Mouse (Mus musculus) embryonic facial prominence, embryonic 10.5 days (tissue): ENCODE results near the gene Gm45808. TPM values are rescaled to one million over a fixed set of nuclear protein-coding genes. Genes with fewer than 3 reads are reported as not detected.

Experiments
- DNase-seq: peaks from one replicate; pipeline ENCODE4 v3.0.0-alpha.2; 2017; ENCODE audit warnings: low spot score
- H3K27ac ChIP-seq: fragments of 300-500 bp; sonication (generic); replicated peaks from 2 replicates; pipeline ENCODE4 v1.5.1; 2016; ENCODE audit warnings: mild to moderate bottlenecking
- H3K27me3 ChIP-seq: fragments of 300-500 bp; sonication (generic); replicated peaks from 2 replicates; pipeline ENCODE4 v1.6.1; 2016; ENCODE audit warnings: low read depth, mild to moderate bottlenecking; ENCODE audit not compliant: poor library complexity, severe bottlenecking
- H3K36me3 ChIP-seq: fragments of 300-500 bp; sonication (generic); replicated peaks from 2 replicates; pipeline ENCODE4 v1.6.1; 2016; ENCODE audit warnings: mild to moderate bottlenecking, moderate library complexity
- H3K4me1 ChIP-seq: fragments of 300-500 bp; sonication (generic); 2 replicates; pipeline ENCODE4 v1.6.1; 2016
- H3K4me3 ChIP-seq: fragments of 300-500 bp; sonication (generic); 2 replicates; pipeline ENCODE4 v1.5.1; 2016; ENCODE audit warnings: mild to moderate bottlenecking, moderate library complexity
- H3K9me3 ChIP-seq: fragments of 300-500 bp; sonication (generic); 2 replicates; pipeline ENCODE4 v1.6.1; 2016; ENCODE audit warnings: mild to moderate bottlenecking
- WGBS: fragments of 180-500 bp; shearing (Covaris S2); methylation state at CpG from one replicate; pipeline ENCODE4 v1.1.7; 2016; 5-methylcytosine and 5-hydroxymethylcytosine counted together
- polyA plus RNA-seq: library from polyadenylated mRNA; unstranded; fragments of >200 nt; fragmentation: Nextera tagmentation; extraction: Ambion mirVana; gene quantifications from 2 replicates; pipeline ENCODE4 v1.2.1, GENCODE M21; 2016

The Gm45808 gene
- polyA plus RNA-seq, 1 experiment from 2014 or later = not detected

DNA sequence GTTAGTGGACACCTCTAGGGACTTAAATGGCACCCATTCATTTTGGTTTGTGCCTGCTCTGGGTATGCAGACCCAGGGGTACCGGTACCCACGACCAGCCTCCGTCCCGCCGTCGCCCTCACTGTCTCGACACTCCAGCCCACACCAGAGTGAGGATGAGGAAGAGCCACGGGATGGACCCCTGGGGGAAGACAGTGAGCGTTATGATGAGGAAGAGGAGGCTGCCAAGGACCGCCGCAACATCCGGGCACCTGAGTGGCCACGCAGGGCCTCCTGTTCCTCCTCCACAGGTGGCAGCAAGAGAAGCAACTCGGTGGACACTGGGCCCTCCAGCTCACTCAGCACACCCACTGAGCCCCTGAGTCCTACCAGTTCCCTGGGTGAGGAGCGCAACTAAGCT is 31.6 kb downstream of the Gm45808 start:
- 87% methylated on average over 15 of the region's 15 CpGs for WGBS
- Histone ChIP-seq H3K27me3 (no peaks in the 10 kb centered on the region), H3K4me1 (peaks cover 23% of the 10 kb centered on the region), H3K4me3 (no peak overlapping the region), H3K36me3 (peaks cover 81% of the 10 kb centered on the region), H3K27ac (no peak overlapping the region; the same call in 1 of the 2 replicates), H3K9me3 (no peaks in the 10 kb centered on the region)
- DNase-seq = no peak

DNA sequence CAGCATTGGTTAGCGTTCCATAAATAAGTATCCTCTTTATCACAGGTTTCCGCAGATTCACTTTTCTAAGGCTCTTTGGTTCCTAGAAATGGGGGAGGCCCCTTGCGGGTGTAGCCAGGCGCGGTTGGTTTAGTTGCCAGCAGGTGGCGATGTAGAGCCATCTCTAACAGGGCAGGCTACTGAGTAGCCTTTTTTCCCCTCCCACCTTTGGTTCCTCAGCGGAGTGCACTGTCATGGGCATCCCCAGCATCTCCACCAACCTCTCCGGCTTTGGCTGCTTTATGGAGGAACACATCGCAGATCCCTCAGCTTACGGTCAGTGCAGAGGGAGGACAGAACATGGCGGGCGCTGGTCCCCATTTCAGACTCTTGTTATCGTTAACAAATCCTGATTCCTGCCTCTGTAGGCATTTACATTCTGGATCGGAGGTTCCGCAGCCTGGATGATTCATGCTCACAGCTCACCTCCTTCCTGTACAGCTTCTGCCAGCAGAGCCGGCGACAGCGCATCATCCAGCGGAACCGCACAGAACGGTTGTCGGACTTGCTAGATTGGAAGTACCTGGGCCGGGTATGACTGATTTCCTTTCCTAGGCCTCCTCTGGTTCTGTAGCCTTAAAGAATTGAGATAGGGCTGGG is 35.1 kb downstream of the Gm45808 start:
- Histone ChIP-seq H3K4me1 (peaks cover 9% of the 10 kb centered on the region), H3K36me3 (peaks cover 77% of the 10 kb centered on the region), H3K4me3 (no peak overlapping the region), H3K9me3 (no peaks in the 10 kb centered on the region), H3K27ac (no peak overlapping the region), H3K27me3 (no peaks in the 10 kb centered on the region)
- WGBS = 52% methylated on average over 23 of the region's 23 CpGs
- DNase-seq = peak; percentile 84

- no peak for DNase-seq
- 86% methylated on average over 1 of the region's 1 CpGs for WGBS
- peaks cover 9% of the 10 kb centered on the region for H3K4me1 ChIP-seq
- no peaks in the 10 kb centered on the region for H3K27me3 ChIP-seq
- H3K36me3 ChIP-seq = peaks cover 74% of the 10 kb centered on the region
- H3K4me3 ChIP-seq = no peak overlapping the region
- no peaks in the 10 kb centered on the region for H3K9me3 ChIP-seq
- H3K27ac ChIP-seq = no peak overlapping the region
These were observed 36.6 kb downstream of the Gm45808 start for GRCm38 (mm10) chr7:45449974-45450373.

DNA sequence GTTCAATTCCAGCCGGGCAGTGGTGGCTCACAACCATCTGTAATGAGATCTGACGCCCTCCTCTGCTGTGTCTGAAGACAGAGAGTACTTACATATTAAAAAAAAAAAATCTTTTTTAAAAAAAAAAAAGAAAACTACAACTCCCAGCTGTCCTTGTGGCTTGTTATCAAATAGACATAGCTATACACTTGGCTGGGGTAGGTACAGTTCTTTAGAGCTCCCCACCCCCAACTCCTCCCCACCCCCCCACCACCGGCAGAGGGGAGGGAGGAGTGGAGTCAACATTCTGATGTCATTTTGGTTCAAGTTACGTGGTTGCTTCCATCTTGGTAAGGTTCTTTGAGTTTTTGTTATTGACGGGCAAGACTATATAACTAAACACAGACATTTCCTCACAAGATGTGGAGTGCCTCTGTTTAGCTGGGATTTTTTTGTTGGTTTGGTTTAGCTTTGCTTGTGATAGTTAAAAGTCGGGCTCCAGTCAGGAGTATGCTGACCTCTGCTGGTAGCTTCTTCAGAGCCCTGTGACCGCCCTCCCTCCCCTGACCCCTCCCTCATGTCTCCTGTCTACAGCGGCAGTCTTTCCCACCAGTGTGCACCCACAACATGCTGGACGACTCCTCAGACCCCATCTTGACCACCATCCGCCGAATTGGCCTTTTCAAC is 39.2 kb downstream of the Gm45808 start:
- peaks cover 75% of the 10 kb centered on the region for H3K36me3 ChIP-seq
- DNase-seq = peak; percentile 58

DNA sequence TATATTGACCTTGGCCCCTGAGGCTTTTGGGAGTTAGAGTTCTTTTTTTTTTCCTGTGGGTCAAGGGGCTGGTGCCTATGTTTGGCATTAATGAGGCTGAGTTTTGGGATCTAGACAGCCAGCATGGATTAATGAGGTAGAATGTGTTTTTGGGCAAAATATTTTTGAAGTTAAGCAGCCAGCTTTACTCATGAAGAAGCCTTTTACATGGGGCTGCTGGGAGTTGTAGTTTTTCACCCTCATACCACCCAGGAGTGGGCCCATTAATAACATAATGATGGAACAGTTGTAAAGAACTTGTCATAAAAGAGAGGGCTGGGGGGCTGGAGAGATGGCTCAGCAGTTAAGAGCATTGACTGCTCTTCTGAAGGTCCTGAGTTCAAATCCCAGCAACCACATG is 40.0 kb downstream of the Gm45808 start:
- no peak for DNase-seq
- peaks cover 70% of the 10 kb centered on the region for H3K36me3 ChIP-seq
- no peaks in the 10 kb centered on the region for H3K9me3 ChIP-seq
- H3K27ac ChIP-seq = no peak overlapping the region
- no peaks in the 10 kb centered on the region for H3K27me3 ChIP-seq
- H3K4me3 ChIP-seq = no peak overlapping the region
- H3K4me1 ChIP-seq = peaks cover 9% of the 10 kb centered on the region

More for the DNA sequence above, 39.2 kb downstream of the Gm45808 start:
- no peak overlapping the region for H3K27ac ChIP-seq
- 31% methylated on average over 11 of the region's 11 CpGs for WGBS
- H3K9me3 ChIP-seq = no peaks in the 10 kb centered on the region
- peak overlapping the region; percentile 19; the same call in 1 of the 2 replicates for H3K4me3 ChIP-seq
- no peaks in the 10 kb centered on the region for H3K27me3 ChIP-seq
- H3K4me1 ChIP-seq = peaks cover 9% of the 10 kb centered on the region

DNA sequence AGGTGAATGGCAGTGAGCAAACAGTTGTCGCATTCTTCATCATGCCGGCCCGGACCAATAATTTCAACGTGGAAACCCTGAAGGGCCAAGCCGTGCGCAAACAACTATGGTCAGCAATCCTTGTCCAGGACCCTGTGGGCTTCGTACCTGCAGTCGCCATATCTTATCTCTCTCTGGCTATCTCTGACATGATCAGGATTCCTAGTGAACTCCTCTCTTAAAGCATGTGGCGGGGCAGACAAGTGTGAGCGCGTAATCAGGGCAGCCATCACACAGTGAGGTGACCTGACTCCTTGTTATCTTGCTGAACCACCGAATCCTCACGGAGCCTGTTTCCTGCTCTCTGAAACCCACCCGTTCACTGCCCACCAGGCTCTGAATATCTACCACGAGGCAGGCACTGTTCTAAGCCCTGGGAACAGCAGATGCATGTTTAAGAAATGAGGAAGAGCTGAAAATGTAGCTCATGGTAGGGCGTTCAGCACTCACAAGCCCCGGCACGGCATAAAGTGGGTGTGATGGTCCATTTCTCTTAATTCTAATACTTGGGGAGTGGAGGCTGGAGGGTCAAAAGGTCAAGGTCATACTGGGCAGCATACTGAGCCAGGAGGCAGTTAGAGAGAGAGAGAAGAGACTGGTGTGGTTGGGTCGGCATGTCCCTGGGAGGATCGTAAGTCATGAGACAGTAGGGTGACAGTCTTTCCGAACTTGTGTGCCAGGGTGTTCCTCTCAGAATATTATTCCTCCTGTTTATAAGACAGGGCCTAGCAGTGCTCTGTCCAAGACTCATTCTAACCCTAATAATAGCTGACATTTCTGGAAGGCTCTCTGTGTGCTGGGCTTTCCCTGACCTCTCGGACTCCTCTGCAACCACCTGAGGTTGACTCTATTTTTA is 42.8 kb downstream of the Gm45808 start:
- WGBS = 90% methylated on average over 22 of the region's 22 CpGs
- peaks cover 74% of the 10 kb centered on the region for H3K36me3 ChIP-seq
- H3K9me3 ChIP-seq = no peaks in the 10 kb centered on the region
- H3K27me3 ChIP-seq = no peaks in the 10 kb centered on the region
- no peak for DNase-seq
- H3K27ac ChIP-seq = no peak overlapping the region
- H3K4me1 ChIP-seq = peaks cover 9% of the 10 kb centered on the region
- H3K4me3 ChIP-seq = no peak overlapping the region

DNA sequence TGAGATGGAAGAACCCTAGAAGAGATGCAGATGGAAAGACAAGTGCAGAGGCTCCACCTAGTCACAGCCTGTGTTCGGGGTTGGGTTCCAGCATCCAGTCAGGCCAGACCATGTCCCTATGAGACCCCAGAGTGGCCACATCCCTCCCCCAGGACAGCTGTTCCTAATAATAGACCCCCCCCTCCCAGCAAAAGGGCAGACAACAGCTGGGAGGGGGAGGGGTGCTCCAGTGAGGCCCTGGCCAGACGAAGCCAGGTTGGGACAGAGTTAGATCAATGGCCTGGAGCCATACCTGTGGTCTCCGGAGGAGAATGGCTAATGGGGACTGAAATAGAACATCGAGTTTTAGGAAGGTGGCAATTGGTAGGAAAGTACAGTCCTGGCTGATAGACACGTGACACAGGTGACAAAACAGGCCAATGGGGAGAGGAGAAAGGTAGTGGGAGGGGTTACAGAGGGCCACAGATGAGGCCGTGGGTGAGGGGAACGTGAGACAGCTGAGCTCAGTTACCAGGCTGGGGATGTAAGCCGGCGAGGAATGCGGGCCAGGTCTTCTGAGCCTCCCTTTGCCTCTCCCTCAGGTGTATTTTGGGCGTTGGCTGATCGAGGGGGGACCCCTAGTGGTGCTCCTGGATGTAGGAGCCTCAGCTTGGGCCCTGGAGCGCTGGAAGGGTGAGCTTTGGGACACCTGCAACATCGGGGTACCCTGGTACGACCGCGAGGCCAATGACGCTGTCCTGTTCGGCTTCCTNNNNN is 48.9 kb downstream of the Gm45808 start, which contains the start of gene Ruvbl2:
Gene Ruvbl2 (minus strand): TSS at position 576 of the 756 bp plus-strand sequence.
- H3K27me3 ChIP-seq = no peaks in the 10 kb centered on the region
- H3K27ac ChIP-seq = peak within 1 kb of the TSS; percentile 62
- 19% methylated on average over 19 of the region's 19 CpGs for WGBS
- peaks cover 33% of the 10 kb centered on the region for H3K36me3 ChIP-seq
- DNase-seq = peak; percentile 65
- peak within 1 kb of the TSS; percentile 42 for H3K4me3 ChIP-seq
- H3K4me1 ChIP-seq = peaks cover 45% of the 10 kb centered on the region
- no peaks in the 10 kb centered on the region for H3K9me3 ChIP-seq

DNA sequence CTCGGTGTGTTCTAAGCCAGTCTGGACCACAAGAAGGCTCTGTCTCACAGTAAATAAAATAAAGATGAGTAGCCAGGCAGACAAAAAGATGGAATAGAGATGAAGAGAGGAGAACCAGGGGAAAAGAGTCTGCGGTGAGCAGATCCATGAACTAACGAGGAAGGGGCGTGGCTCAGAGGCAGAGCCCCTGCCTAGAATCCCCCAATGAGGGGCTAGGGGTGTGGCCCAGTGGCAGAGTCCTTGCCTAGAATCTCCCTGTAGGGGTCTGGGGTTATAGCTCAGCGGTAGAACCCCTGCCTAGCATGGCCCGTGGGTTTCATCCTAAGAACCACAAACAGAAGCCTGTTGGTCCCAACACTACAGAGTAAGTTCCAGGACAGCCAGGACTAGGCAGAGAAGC is 49.6 kb downstream of the Gm45808 start:
- 25% methylated on average over 6 of the region's 6 CpGs for WGBS
- H3K4me1 ChIP-seq = peaks cover 49% of the 10 kb centered on the region
- no peaks in the 10 kb centered on the region for H3K9me3 ChIP-seq
- H3K4me3 ChIP-seq = peak overlapping the region; percentile 42
- H3K36me3 ChIP-seq = peaks cover 36% of the 10 kb centered on the region
- peak overlapping the region; percentile 62; the same call in 1 of the 2 replicates for H3K27ac ChIP-seq
- H3K27me3 ChIP-seq = no peaks in the 10 kb centered on the region
- DNase-seq = peak; percentile 53

DNA sequence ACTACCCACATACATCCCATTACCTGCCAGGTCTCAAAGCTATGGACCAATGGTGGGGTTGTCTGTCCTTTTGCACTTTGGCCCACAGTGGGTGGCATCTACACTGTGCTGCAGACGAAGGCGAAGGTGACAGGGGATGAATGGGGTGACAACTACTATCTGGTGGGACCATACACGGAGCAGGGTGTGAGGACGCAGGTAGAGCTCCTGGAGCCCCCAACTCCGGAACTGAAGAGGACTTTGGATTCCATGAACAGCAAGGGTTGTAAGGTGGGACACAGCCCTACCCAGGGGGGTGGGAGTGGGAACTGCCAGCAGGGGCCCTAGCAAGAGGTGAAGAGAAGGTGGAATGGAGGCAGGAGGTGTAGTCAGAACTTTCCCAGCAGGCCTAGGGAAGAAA is 50.2 kb downstream of the Gm45808 start:
- 0 out of 2 replicates have a peak overlapping the region, but pooled peaks have one; percentile 93 for H3K4me3 ChIP-seq
- 93% methylated on average over 5 of the region's 5 CpGs for WGBS
- no peak for DNase-seq

GRCm38 (mm10) chr7:45435038-45435437 is 51.6 kb downstream of the Gm45808 start:
- Histone ChIP-seq H3K9me3 (no peaks in the 10 kb centered on the region), H3K27ac (peak overlapping the region; percentile 92), H3K27me3 (no peaks in the 10 kb centered on the region), H3K4me1 (peaks cover 49% of the 10 kb centered on the region), H3K4me3 (peak overlapping the region; percentile 93), H3K36me3 (peaks cover 38% of the 10 kb centered on the region)
- 4% methylated on average over 16 of the region's 16 CpGs for WGBS
- DNase-seq = no peak

More for the DNA sequence above, 50.2 kb downstream of the Gm45808 start:
- Histone ChIP-seq H3K27me3 (no peaks in the 10 kb centered on the region), H3K27ac (no peak overlapping the region), H3K4me1 (peaks cover 49% of the 10 kb centered on the region), H3K9me3 (no peaks in the 10 kb centered on the region), H3K36me3 (peaks cover 38% of the 10 kb centered on the region)

- Histone ChIP-seq H3K27me3 (no peaks in the 10 kb centered on the region), H3K27ac (peak within 1 kb of the TSS; percentile 92), H3K9me3 (no peaks in the 10 kb centered on the region), H3K4me3 (peak within 1 kb of the TSS; percentile 93), H3K36me3 (peaks cover 38% of the 10 kb centered on the region), H3K4me1 (peaks cover 49% of the 10 kb centered on the region)
- under 1% methylated on average over 45 of the region's 45 CpGs for WGBS
- peak; percentile 100 for DNase-seq
These were observed 52.2 kb downstream of the Gm45808 start, which contains the start of gene Gys1 for GRCm38 (mm10) chr7:45434203-45435015. TSS of gene Gys1 (plus strand) at chr7:45434844.
